Mouse (Mus musculus) bone marrow, adult 2 months (tissue): ENCODE measurements around the gene Pgp. TPM values are rescaled to one million over a fixed set of nuclear protein-coding genes. Genes with fewer than 3 reads are reported as not detected.
A peak's percentile ranks its signal among the peaks of the same experiment; 100 is the strongest.

Source experiments
- H3K27ac ChIP-seq: fragments of 200-500 bp; 2 replicates; pipeline ENCODE4 v1.5.1; 2012; ENCODE audit warnings: low read depth, mild to moderate bottlenecking, control low read depth, inconsistent platforms, low read length; ENCODE audit not compliant: control insufficient read depth, poor library complexity, insufficient read depth
- H3K4me1 ChIP-seq: fragments of 200-500 bp; 2 replicates; pipeline ENCODE4 v1.6.1; 2011; ENCODE audit warnings: low read length; ENCODE audit not compliant: control insufficient read depth, insufficient read depth
- H3K4me3 ChIP-seq: fragments of 200-500 bp; replicated peaks from 2 replicates; pipeline ENCODE3; 2011; ENCODE audit warnings: mild to moderate bottlenecking, low read depth, low read length, control low read depth; ENCODE audit not compliant: control insufficient read depth
- CTCF ChIP-seq: fragments of 200-500 bp; IDR thresholded peaks from 2 replicates; pipeline ENCODE4 v1.5.1; 2011; ENCODE audit warnings: low read length, control low read depth; ENCODE audit not compliant: control insufficient read depth, insufficient read depth
- POLR2A ChIP-seq: fragments of 200-500 bp; IDR thresholded peaks from 2 replicates; pipeline ENCODE4 v1.6.1; 2011; ENCODE audit warnings: low read depth, mild to moderate bottlenecking, control low read depth, low read length, borderline replicate concordance; ENCODE audit not compliant: control insufficient read depth
- WGBS: fragments of 180-500 bp; shearing (Covaris S2); methylation state at CpG from one replicate; pipeline ENCODE4 v1.1.7; 2018; 5-methylcytosine and 5-hydroxymethylcytosine counted together
- polyA plus RNA-seq: library from polyadenylated mRNA; stranded (reverse); fragments of >200 nt; gene quantifications from 2 replicates; pipeline ENCODE4 v1.2.4, GENCODE M21; 2011; ENCODE audit warnings: low replicate concordance; ENCODE audit not compliant: missing spikeins, insufficient read depth, insufficient read length

Pgp gene
- polyA plus RNA-seq, 1 experiment: 34.7 TPM

DNA sequence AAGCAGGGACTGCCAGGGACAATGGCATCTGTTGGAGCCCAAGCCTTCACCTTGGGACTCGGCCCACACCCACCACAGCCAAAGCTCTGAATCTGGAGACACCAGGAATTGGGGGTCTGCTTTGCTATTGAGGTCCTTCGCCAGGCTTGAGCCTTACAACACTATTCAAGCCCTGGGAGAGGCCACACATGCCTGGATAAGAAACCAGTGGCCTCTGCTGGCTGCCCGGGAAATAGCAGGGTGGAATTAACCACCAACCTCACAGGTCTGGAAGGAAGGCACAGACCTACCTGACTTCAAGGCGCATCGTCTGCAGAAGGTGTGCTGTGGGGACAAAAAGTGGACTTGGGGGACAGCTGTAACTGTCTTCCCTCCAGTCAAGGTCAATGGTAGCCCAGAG is 43.4 kb downstream of the Pgp start:
- 60% methylated on average over 5 of the region's 5 CpGs for WGBS
- Histone ChIP-seq H3K4me1 (no peaks in the 10 kb centered on the region), H3K27ac (no peak overlapping the region), H3K4me3 (no peak overlapping the region)
- TF ChIP-seq POLR2A: no peak
- TF ChIP-seq CTCF: peak; percentile 43; the same call in 1 of the 2 replicates

DNA sequence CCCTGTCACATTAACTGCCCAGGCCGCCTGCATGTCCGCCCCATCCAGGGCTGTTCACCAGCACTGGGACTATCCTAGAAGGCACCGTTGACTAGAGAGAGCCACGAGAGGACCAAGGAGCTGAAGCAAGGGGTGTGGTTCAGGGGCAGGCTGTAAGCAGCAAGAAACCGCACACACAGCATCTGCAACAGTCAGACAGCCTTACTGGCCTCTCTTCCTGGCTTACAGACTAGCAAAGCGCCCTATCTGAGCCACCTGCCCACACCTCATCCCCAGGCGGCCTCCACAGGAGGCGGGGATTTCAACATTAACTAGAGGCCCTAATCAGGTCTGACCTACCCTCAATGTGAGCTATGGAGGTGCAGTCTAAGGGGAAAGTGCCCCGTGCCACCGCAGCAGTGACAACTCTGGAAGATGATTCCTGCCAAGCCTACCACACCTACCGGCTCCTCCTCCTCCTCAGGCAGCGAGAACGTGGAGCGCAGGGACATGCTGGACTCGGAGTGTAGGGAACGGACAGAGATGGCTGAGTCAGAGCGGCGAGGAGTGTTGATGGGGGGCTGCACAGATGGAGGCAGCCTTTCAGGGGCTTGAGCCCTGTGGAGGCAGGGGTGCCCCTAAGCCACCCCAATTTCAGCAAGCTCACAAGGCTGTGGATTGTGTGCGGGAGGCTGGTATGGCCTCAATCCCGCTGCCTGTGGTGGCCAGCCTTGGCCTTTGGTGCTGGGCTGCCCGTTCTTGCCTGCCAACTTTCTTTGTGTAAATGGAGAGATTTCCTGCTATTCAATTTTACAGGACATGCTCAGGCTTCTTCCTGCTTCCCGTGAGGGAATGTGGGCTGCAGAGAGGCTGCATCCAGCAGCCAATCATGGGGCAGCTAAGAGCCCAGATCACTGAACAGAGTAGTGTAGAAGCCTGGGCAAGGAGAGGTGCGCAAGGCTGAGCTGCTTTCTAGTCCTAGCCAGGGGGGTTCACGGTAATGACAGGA is 44.4 kb downstream of the Pgp start:
- no peak overlapping the region; the same call in 1 of the 2 replicates for H3K27ac ChIP-seq

DNA sequence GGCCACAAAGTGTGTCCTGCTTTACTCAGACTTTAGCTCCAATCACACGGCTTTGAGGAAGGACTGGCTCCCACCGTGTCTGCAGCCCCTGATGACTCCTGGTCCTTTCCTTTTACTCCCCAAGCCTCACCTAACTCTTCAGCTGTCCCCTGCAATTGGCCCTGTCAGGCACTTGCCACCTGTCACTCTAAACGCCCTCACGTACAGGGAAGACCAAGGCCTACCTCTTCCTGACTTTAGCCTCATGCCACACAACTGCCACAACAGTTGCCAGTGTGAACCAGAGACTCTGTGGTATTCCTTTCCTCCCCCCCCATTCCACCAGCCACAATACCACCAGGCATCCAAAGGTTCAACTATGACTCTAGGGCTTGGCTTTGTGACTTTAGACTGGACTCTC is 50.3 kb downstream of the Pgp start:
- H3K27ac ChIP-seq: no peak overlapping the region
- H3K4me1 ChIP-seq: no peaks in the 10 kb centered on the region
- H3K4me3 ChIP-seq: no peak overlapping the region
- TF ChIP-seq CTCF: no peak
- no peak for TF ChIP-seq POLR2A
- WGBS: 79% methylated on average over 4 of the region's 4 CpGs

More for the DNA sequence above, 44.4 kb downstream of the Pgp start:
- no peak overlapping the region for H3K4me3 ChIP-seq
- 89% methylated on average over 24 of the region's 24 CpGs for WGBS
- TF ChIP-seq CTCF (no peak), POLR2A (no peak)
- H3K4me1 ChIP-seq: no peaks in the 10 kb centered on the region

Other genes with a start within 250 kb of the Pgp start
- gene Tedc2, start 249.5 kb upstream of the Pgp start, polyA plus RNA-seq: 11.7 and 15.1 TPM in 2 replicates
- gene Ccnf, start 218.9 kb upstream of the Pgp start, polyA plus RNA-seq: 58.4 and 73.9 TPM in 2 replicates
- gene Abca17, start 119.3 kb upstream of the Pgp start, polyA plus RNA-seq: not detected in 2 replicates
- gene Abca3, start 118.4 kb upstream of the Pgp start, polyA plus RNA-seq: 18.6 and 36.5 TPM in 2 replicates
- gene Rnps1, start 55.8 kb upstream of the Pgp start, polyA plus RNA-seq: 53.5 and 73.6 TPM in 2 replicates
- gene Eci1, start 43.8 kb upstream of the Pgp start, polyA plus RNA-seq: 10.7 and 11.8 TPM in 2 replicates
- 5.0 and 21.3 TPM in 2 replicates for gene Dnase1l2, start 27.3 kb upstream of the Pgp start, polyA plus RNA-seq
- gene E4f1, start 79 bp upstream of the Pgp start, polyA plus RNA-seq: 34.5 and 70.1 TPM in 2 replicates
- 3.3 TPM in 1 of 2 replicates, not detected in the other for gene Bricd5, start 3.5 kb downstream of the Pgp start, polyA plus RNA-seq
- 9.8 and 22.9 TPM in 2 replicates for gene Mlst8, start 8.7 kb downstream of the Pgp start, polyA plus RNA-seq
- not detected in 2 replicates for gene Caskin1, start 18.2 kb downstream of the Pgp start, polyA plus RNA-seq
- 79.2 and 108 TPM in 2 replicates for gene Traf7, start 57.5 kb downstream of the Pgp start, polyA plus RNA-seq
- not detected in 2 replicates for gene Rab26, start 63.8 kb downstream of the Pgp start, polyA plus RNA-seq
- gene Pkd1, start 79.4 kb downstream of the Pgp start, polyA plus RNA-seq: 10.4 and 17.9 TPM in 2 replicates
- gene Tsc2, start 162.2 kb downstream of the Pgp start, polyA plus RNA-seq: 38.1 and 92.1 TPM in 2 replicates
- gene Nthl1, start 162.3 kb downstream of the Pgp start, polyA plus RNA-seq: 4.6 and 6.5 TPM in 2 replicates
- 5.2 and 5.9 TPM in 2 replicates for gene Slc9a3r2, start 179.9 kb downstream of the Pgp start, polyA plus RNA-seq
- gene Npw, start 188.1 kb downstream of the Pgp start, polyA plus RNA-seq: not detected in 2 replicates
- 19.6 and 29.3 TPM in 2 replicates for gene Zfp598, start 199.3 kb downstream of the Pgp start, polyA plus RNA-seq
- gene Syngr3, start 219.6 kb downstream of the Pgp start, polyA plus RNA-seq: not detected in 2 replicates
- 19.3 and 42.9 TPM in 2 replicates for gene Gfer, start 225.8 kb downstream of the Pgp start, polyA plus RNA-seq
- gene Noxo1, start 225.8 kb downstream of the Pgp start, polyA plus RNA-seq: 2.1 and 2.5 TPM in 2 replicates
- 19.4 and 28.1 TPM in 2 replicates for gene Tbl3, start 237.3 kb downstream of the Pgp start, polyA plus RNA-seq
- gene Rnf151, start 247.7 kb downstream of the Pgp start, polyA plus RNA-seq: not detected in 2 replicates
- 828 and 1,146 TPM in 2 replicates for gene Rps2, start 247.7 kb downstream of the Pgp start, polyA plus RNA-seq